Comparison of ENCODE assay signal across 8 mouse cellular contexts in the genomic region with DNA sequence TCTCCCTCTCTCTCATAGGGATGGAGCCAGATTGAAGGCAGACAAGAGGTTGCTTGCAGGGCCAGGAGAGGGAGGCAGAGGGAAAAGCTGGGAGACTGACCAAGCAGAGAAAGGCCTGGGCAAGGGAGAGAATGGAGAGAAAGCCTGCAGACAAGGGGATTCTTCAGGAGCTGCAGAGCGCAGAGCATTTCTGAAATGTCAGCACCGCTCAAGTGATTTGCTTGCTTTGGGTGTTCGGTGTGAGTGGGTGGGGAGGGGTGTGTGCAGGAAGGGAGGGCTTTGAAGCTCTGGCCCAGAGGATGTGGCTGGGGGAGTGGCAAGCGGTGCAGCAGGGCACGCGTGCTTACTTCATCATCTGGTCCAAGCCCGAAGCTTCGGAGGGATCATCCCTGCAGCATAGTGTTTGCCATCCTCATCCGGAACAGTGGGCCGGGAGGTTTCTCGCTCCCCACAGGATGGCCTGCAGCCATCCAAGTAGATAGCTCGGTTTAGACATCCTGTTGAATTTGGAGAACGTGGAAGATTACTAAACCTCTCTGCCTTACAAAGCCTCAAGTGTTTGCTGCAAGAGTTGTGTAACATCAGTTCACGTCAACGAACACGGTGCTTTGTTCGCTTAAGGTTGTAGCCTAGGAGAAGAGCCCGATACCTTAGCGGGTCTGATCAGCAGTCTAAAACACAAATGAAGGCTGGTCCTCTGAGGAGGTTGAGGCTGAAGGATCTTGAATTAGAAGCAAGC. TPM values are rescaled to one million over a fixed set of nuclear protein-coding genes. Genes with fewer than 3 reads are reported as not detected.
DNase-seq lines count a peak whose midpoint lies in the region; ATAC-seq and TF ChIP-seq lines count a peak whose summit lies in the region.

No protein-coding gene starts in this region.

- TF ChIP-seq CTCF in hindbrain, postnatal 0 days (IDR thresholded peaks at IDR 0.05; ENCODE audit: low read depth): peak; percentile 65
- peak; percentile 36 for TF ChIP-seq CTCF in heart, postnatal 0 days (IDR thresholded peaks at IDR 0.05; ENCODE audit: low read depth)

- TF ChIP-seq EP300 in heart, postnatal 0 days (IDR thresholded peaks at IDR 0.05; ENCODE audit: low read depth): no peak

- H3K4me1 ChIP-seq in hindbrain, postnatal 0 days (ENCODE audit: insufficient read depth, low read length): no peaks in the 10 kb centered on the region
- no peaks in the 10 kb centered on the region for H3K4me1 ChIP-seq in hindbrain, embryonic 14.5 days (replicated peaks; ENCODE audit: control insufficient read depth, insufficient read depth, low read length)
- H3K4me1 ChIP-seq in heart, postnatal 0 days (ENCODE audit: control insufficient read depth, insufficient read depth): no peaks in the 10 kb centered on the region; the same call in 1 of the 2 replicates

- H3K9ac ChIP-seq in hindbrain, postnatal 0 days (replicated peaks; ENCODE audit: low read length): no peak overlapping the region
- no peak overlapping the region for H3K9ac ChIP-seq in hindbrain, embryonic 14.5 days
- H3K9ac ChIP-seq in heart, postnatal 0 days (replicated peaks; ENCODE audit: low read depth, low read length): no peak overlapping the region

- no peak overlapping the region for H3K4me3 ChIP-seq in hindbrain, postnatal 0 days (ENCODE audit: low read length)
- no peak overlapping the region for H3K4me3 ChIP-seq in hindbrain, embryonic 14.5 days (replicated peaks; ENCODE audit: low read length)
- H3K4me3 ChIP-seq in heart, postnatal 0 days (ENCODE audit: low read depth, low read length): no peak overlapping the region

- H3K9me3 ChIP-seq in hindbrain, postnatal 0 days (ENCODE audit: low read length): no peaks in the 10 kb centered on the region
- no peaks in the 10 kb centered on the region for H3K9me3 ChIP-seq in hindbrain, embryonic 14.5 days (ENCODE audit: control insufficient read depth, low read length)
- no peaks in the 10 kb centered on the region for H3K9me3 ChIP-seq in heart, postnatal 0 days (replicated peaks; ENCODE audit: control insufficient read depth, low read length)

- H3K27me3 ChIP-seq in hindbrain, postnatal 0 days (ENCODE audit: insufficient read depth, low read length): peaks cover 1% of the 10 kb centered on the region; the same call in 1 of the 2 replicates
- peaks cover 3% of the 10 kb centered on the region; the same call in 1 of the 2 replicates for H3K27me3 ChIP-seq in hindbrain, embryonic 14.5 days (ENCODE audit: control insufficient read depth, insufficient read depth, low read length)
- peaks cover 7% of the 10 kb centered on the region for H3K27me3 ChIP-seq in heart, postnatal 0 days (ENCODE audit: control insufficient read depth, insufficient read depth, low read length)

- 66% methylated on average over 19 of the region's 19 CpGs for WGBS in hindbrain, postnatal 0 days
- WGBS in hindbrain, embryonic 14.5 days: 72% methylated on average over 19 of the region's 19 CpGs
- 44% methylated on average over 19 of the region's 19 CpGs for WGBS in heart, postnatal 0 days

- ATAC-seq in hindbrain, postnatal 0 days: peak; percentile 50; the same call in 1 of the 2 replicates
- no peak for ATAC-seq in hindbrain, embryonic 14.5 days (ENCODE audit: low FRiP score)
- peak; percentile 40 for ATAC-seq in heart, postnatal 0 days (ENCODE audit: insufficient read depth, low read depth)

- H3K4me2 ChIP-seq in hindbrain, postnatal 0 days (ENCODE audit: low read depth, low read length): no peak overlapping the region
- H3K4me2 ChIP-seq in hindbrain, embryonic 14.5 days (replicated peaks): no peak overlapping the region
- H3K4me2 ChIP-seq in heart, postnatal 0 days (ENCODE audit: low read depth, low read length): peak overlapping the region; percentile 33

- no peaks in the 10 kb centered on the region for H3K36me3 ChIP-seq in hindbrain, postnatal 0 days (ENCODE audit: insufficient read depth, low read length)
- no peaks in the 10 kb centered on the region for H3K36me3 ChIP-seq in hindbrain, embryonic 14.5 days (replicated peaks; ENCODE audit: control insufficient read depth, insufficient read depth)
- H3K36me3 ChIP-seq in heart, postnatal 0 days (replicated peaks; ENCODE audit: control insufficient read depth, insufficient read depth, low read length): no peaks in the 10 kb centered on the region

- peak overlapping the region; percentile 3; the same call in 1 of the 2 replicates for H3K27ac ChIP-seq in hindbrain, postnatal 0 days
- no peak overlapping the region for H3K27ac ChIP-seq in hindbrain, embryonic 14.5 days
- 0 out of 2 replicates have a peak overlapping the region, but pooled peaks have one; percentile 22 for H3K27ac ChIP-seq in heart, postnatal 0 days (ENCODE audit: low read depth)

- peak; percentile 51 for DNase-seq in hindbrain, postnatal 0 days (ENCODE audit: low spot score)
- no peak for DNase-seq in hindbrain, embryonic 14.5 days (ENCODE audit: low spot score)
- peak; percentile 18 for DNase-seq in R1 (ENCODE audit: low read depth, low spot score)
- DNase-seq in heart, postnatal 0 days (ENCODE audit: low spot score): peak; percentile 34
- DNase-seq in lung, postnatal 10 days: peak; percentile 81
- DNase-seq in thymus, postnatal 25 days: peak; percentile 84
- DNase-seq in ovary, adult 18-20 months (ENCODE audit: low spot score): no peak
- no peak for DNase-seq in layer of hippocampus, adult 9-10 months (ENCODE audit: low spot score)

RNA-seq across cellular contexts. Expression of a gene that starts 3.1 kb away (rescaled TPM):
- 31.1 and 35.8 TPM in 2 replicates for total RNA-seq in hindbrain, postnatal 0 days (2014; rRNA removed)
- 37.4 and 37.5 TPM in 2 replicates for polyA plus RNA-seq in hindbrain, postnatal 0 days (2015; fragmentation: Nextera tagmentation; extraction: Ambion mirVana)
- polyA plus RNA-seq in hindbrain, embryonic 14.5 days (2014; fragmentation: Nextera tagmentation; extraction: Ambion mirVana): 41.9 and 50.6 TPM in 2 replicates
- total RNA-seq in heart, postnatal 0 days (2014; rRNA removed; ENCODE audit: low replicate concordance): 11.9 and 17.9 TPM in 2 replicates
- polyA plus RNA-seq in heart, postnatal 0 days (2015; fragmentation: Nextera tagmentation; extraction: Ambion mirVana): 6.5 TPM in 2 replicates

Comparison
In these comparisons a context has a peak if more than half of its experiments do, and no peak if none do; other contexts are left out.
1. DNase-seq: peak in hindbrain, postnatal 0 days (single experiment), R1 (single experiment), heart, postnatal 0 days (single experiment), lung, postnatal 10 days (single experiment) and thymus, postnatal 25 days (single experiment); none in hindbrain, embryonic 14.5 days (single experiment), ovary, adult 18-20 months (single experiment) and layer of hippocampus, adult 9-10 months (single experiment).